Mouse (Mus musculus) CH12.LX (cell line): ENCODE measurements at regions not wholly inside any gene's neighbourhood (a gene's known extent, or its start where the extent isn't known, plus 50 kb on each side); places are given as distances from the start of the nearest gene placed in this dataset.

ENCODE experiments used
- CHD2 ChIP-seq: IDR thresholded peaks from 2 replicates; pipeline ENCODE4 v1.6.1; 2011; ENCODE audit warnings: low read length, improper control_type of control experiment
- CTCF ChIP-seq, 2 experiments: IDR thresholded peaks in 1 of 2; conservative IDR thresholded peaks in 1 of 2; 2 replicates each; pipeline ENCODE4 v1.5.1; 2011 to 2012; ENCODE audit warnings: low read depth in 2 of 2, low read length in 2 of 2, improper control_type of control experiment in 1 of 2, inconsistent platforms in 1 of 2, mild to moderate bottlenecking in 1 of 2, moderate library complexity in 1 of 2
- EP300 ChIP-seq: IDR thresholded peaks from 2 replicates; pipeline ENCODE4 v1.6.1; 2011; ENCODE audit warnings: low read length, improper control_type of control experiment
- GABPA ChIP-seq: IDR thresholded peaks from 2 replicates; pipeline ENCODE4 v1.6.1; 2012; ENCODE audit warnings: low read depth, low read length, improper control_type of control experiment, inconsistent platforms; ENCODE audit not compliant: insufficient replicate concordance
- POLR2A ChIP-seq: IDR thresholded peaks from 2 replicates; pipeline ENCODE4 v1.6.1; 2011; ENCODE audit warnings: low read depth, mild to moderate bottlenecking, improper control_type of control experiment, low read length
- TCF12 ChIP-seq: IDR thresholded peaks from 2 replicates; pipeline ENCODE4 v1.6.1; 2014; ENCODE audit warnings: low read depth, mild to moderate bottlenecking, inconsistent platforms, low read length, improper control_type of control experiment
- ZKSCAN1 ChIP-seq: IDR thresholded peaks from 2 replicates; pipeline ENCODE4 v1.6.1; 2012; ENCODE audit warnings: low read depth, inconsistent platforms, low read length, improper control_type of control experiment, borderline replicate concordance

- TF ChIP-seq TCF12 (no peak), ZKSCAN1 (no peak), EP300 (no peak), CHD2 (no peak), CTCF (conservative IDR thresholded peaks at IDR 0.05 in 1 of 2, IDR thresholded peaks at IDR 0.05 in 1 of 2; ENCODE audit: low read depth in 2 of 2, low read length in 2 of 2) (no peak), POLR2A (no peak), GABPA (no peak)
Observed at GRCm38 (mm10) chr1:105152175-105152828, 204.2 kb downstream of the Rnf152 start.
